Mouse (Mus musculus): ENCODE results near the gene Rpl22.
A peak's percentile ranks its signal among the peaks of the same experiment; 100 is the strongest.

Gene Rpl22

DNA sequence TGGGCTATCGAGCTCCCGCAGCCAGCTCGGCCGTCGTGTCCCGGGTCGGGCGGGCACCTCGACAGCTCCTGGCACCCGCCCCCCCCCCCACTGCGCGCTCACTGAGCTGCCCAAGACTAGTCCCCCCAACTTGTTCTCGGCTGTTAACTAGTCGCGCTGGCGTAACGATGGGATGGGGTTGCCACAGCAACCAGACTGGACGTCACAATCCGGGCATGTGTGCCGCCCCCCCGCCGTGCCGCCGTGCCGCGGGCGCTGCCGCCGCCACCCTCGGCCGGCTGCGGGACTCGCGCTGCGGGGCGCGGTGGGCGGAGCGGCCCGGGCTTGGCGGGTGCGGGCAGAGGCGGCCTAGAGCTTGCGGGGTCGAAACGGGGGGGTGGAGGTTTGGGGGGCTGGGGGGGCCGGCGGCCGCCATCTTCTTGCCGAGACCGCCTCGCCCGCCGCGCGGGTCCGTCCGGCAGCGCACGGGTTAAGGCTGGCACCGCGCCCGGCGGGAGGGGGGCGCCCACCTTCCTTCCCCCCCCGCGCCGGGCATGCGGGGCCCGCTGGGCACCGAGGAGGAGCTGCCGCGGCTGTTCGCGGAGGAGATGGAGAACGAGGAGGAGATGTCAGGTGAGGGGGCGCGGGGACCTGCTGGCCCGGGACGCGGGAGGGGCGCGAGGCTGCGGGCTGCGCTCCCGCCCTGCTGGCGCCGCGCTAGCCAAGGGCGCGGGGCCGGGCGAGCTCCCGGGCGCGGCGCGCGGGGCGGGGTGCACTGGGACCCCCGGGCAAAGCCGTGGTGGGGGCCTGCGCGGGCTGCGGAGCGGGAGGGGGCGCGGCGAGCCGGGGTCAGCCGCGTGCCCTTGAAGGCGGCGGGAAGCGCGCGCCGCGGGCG lies 13.1 kb downstream of the Rpl22 start, which contains the start of gene Chd5:
Chd5 (plus strand) TSS at position 233 of the 874 bp plus-strand sequence.
- DNase-seq (ENCODE audit: low read depth, low spot score): no peak

DNA sequence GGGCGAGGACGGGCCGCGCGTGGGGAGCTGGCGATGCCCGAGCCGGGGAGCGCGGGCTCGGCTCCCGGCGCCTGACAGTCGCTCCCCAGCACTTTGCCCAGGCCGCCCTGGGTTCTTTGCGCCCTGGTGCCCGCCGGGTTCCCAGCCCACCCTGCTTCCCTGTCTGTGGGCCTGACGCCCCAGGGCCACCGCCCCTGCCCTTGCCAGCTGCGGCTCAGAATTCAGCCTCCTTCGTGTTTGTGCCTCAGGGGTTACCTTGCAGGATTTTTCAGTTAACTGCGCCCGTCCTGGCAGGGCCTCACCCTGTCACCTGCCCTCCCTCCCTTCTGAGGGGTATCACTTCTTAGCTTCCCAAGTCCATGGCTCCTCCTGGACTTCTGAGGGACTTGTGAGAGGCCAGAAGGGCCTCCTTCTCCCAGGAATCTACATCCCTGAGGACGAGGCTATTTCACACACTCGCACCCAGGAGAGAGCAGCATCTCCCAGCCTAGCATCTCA lies 13.8 kb downstream of the Rpl22 start:
- no peak for DNase-seq (ENCODE audit: low read depth, low spot score)

DNA sequence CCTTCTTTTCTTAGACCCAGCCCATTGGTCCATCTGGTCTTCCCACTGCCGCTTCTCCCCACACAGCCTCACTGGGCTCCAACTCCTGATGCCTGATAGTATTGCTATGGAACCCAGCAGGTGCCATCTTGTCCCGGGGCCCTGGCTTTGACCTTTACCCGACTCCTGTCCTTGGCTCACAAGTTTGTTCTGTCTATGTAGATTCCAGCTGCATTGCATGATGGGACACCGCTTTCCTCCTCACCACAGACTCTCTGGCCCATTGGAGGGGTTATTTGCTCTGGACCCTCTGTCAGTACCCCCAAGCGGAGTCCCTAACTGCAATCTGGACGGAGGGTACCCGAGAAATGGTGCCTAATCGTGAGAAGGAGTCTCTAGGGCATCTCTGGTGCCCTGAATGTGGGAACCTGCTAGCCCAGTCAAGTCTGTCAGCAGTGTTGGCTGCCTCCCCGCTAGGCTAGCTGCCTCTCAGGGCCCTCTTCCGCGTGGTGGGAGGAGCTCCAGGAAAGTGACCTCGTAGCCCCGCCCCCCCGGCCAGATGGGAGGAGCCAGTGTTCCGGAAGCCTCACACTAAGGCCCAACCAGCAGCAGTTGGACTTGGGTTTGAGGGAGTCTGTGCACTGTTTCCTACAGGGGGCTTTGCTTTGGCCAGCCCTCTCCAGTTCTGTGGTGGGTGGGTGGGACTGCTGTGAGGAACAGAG lies 15.2 kb downstream of the Rpl22 start:
- no peak for DNase-seq (ENCODE audit: low read depth, low spot score)

DNA sequence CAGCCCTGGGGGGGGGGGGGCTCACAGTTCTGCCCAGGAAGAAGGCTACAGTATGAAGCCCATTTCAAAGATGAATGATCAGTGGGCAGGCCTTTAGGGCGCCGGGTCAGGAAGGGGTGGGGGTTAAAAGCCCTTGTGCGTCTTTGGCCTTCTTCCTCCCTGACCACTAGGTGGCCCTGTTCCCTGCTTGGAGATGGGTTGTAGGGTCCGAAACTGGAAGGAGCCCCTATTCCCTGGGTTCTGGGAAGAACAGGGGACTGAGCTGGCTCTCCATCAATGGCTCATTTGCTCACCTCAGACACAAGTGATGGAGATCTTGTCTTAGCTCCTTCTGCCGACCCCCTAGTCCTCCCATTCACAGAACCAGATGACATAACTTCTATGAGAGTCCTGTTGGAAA lies 17.8 kb downstream of the Rpl22 start:
- no peak for DNase-seq (ENCODE audit: low read depth, low spot score)

DNA sequence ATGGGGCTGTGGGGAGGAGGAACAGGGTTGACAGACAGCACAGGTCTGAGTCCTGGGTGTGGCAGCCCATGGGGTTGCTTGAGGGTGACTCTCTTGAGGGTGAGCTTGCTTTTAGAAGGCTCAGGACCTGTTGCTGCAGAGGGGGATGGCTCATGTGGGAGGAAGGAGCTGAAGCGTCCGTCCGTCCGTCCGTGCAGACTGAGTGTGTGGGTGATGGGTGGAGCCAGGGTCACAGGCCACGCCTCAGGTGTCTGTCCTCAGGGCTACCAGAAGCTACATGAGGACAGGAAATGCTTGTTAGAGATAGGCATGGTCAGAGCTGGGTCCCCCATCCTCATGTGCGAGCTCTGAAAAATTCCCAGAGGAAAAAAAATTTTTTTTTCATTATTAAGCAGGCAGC lies 19.1 kb downstream of the Rpl22 start:
- no peak for DNase-seq (ENCODE audit: low read depth, low spot score)

DNA sequence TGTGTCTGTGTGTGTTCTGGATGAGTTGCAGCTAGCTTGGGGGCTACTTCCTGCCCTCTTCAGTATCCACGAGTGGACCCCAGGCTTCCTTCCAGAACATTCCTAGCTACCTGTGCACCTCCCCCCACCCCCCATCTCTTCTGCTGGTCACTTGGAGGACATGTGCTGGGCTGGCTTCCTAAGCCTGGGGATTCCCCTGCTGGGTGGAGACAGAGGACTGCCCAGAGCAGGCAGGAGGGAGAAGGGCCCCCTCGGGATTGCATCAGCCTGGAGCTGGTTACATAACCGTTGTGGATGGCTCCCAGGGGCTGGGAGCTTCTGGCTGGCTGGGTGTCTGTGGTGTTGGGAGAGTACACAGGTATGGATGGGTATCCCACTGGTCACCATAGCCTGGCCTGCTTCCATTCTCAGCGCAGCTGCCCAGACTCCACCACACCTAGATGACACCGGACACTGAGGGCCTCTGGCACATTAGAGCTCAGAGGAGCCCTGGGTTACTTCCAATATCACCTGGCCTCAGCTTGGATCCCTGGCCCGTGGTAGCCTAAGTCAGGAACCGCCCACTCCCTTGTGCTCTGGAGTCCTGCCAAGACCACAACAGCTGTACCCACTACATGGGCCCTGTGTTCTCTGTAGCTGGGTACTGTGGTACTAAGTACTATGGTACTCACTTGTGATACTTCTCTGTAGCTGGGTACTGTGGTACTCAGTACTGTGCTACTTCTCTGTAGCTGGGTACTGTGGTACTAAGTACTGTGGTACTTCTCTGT lies 19.8 kb downstream of the Rpl22 start:
- DNase-seq (ENCODE audit: low read depth, low spot score): peak; percentile 45

DNA sequence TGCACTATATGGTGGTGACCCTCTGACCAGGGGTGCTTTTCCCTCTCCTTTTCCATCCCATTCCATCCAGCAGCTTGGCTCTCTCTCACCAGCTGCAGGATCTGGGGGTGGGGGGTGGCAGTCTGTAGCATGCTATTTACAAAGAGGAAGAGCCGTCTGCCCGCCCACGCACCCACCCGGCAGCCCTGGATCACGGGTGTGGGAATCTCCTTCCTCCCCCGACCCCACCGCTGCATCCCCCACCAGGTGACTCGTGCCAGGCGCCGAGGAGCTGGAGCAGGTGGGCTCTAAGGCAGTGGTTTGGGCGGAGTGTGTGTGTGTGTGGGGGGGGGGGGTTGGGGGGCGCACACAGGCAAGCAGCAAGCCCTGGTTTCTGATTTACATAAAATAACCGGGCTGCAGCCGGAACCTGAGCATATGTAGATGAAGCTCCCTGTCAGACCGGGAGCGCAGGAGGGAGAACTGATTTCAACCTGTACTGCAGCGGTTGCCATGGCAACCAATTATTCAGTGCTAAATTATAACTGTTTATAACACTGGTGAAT lies 24.4 kb downstream of the Rpl22 start:
- DNase-seq (ENCODE audit: low read depth, low spot score): no peak

DNA sequence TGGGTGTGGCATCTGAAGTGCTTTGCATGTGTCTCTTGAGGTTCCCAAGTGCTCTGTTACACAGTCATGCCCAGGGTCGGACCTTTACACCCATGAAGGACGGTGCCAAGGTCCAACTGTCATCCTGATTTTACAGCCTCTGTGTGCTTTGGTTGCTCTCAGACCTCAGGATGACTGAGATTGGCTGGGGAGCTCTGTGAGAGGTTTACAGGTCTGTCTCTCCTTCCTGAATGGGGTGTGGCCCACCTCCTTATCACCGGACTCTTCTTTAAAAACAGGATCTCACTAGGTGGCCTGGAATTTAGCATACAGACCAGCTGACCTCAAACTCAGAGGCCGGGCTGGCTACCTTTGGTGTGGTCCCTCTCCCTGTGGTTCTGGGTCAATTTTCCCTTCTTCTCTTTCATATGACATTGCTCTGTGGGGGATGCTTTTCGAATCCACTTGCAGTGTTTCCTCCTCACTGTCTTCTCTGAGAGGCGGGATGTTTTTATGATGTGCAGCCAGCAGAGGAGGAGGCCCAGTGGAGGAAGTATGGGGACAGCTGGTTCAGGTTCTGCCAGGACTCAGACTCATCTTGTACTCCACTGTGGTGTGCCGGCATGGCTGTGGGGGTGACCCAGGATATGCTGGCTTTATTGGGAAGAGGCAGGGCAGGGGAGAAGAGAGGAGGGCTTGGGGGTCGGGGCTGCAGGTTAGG lies 25.3 kb downstream of the Rpl22 start:
- no peak for DNase-seq (ENCODE audit: low read depth, low spot score)

DNA sequence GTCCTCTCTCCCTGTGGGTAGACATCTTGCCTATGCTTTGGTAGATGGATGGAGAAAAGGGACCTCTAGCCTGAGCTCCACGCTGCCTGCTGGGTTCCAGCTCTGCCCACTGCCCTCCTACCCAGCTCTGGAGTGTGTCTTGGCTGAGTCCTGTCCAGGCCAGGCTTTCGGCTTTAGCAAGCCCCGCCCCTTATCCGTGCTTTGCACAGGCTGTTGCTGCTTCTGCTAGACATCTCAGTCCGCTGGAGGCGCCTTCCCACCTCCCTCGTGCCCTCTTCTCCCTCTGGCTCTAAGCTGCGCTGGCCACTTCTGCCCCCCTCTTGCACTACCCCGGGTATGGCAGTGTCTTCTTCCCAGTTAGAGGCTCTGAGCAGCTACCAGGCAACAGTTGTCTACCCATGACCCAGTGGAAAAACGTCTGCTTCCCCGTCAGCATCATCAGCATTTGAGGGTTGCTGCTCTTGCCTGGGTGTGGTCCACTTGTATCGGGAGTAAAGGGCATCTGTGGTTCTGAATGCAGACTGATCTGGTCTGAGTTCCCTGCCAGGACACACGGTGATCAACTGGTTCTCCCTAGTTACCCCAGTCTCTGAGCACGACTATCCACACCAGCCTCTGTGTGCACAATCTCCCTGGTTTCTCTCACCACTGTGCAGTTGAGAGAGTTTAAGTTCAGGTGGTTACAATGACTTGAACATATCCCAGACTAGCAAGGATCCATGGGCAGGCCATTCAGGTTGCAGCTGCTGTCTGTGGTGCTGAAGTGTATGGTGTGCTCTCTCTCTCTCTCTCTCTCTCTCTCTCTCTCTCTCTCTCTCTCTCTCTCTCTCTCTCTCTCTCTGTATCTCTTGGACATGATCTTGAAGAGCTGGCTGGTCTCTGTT lies 26.1 kb downstream of the Rpl22 start:
- DNase-seq (ENCODE audit: low read depth, low spot score): no peak

DNA sequence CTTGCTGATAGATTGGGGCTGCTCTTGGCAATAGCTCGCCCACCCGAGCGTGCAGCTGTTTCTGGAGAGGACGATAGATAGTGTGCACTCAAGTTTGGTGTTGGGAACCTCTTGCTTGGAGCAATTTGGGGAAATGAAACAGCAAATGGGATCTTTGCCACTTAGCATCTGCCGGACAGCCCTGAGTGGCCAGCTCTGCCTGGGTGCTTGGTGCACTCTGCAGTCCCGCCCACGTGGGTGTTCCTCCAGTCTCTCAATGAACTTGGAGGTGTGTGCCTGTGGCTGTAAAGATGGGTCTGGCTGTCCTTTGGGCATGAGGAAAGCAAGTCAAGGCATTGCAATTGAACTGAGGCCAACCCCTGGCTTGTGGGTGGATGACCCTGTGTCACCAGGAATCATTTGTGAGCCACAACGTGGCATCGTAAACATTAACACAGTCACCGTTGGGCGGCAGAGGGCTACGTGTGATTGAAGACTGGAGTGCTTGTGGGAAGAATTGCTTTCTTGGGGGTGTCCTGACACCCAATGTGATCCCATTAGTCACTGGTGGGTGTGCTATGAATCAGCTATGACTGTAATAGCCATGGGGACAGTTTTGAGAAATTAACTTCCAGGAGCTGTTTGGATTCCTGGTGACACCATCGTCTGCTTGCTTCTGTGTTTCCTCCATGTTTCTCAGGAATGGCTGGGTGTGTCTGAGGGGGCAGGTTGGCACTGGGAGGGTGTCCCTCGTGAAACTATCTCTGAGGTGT lies 28.5 kb downstream of the Rpl22 start:
- no peak for DNase-seq (ENCODE audit: low read depth, low spot score)

DNA sequence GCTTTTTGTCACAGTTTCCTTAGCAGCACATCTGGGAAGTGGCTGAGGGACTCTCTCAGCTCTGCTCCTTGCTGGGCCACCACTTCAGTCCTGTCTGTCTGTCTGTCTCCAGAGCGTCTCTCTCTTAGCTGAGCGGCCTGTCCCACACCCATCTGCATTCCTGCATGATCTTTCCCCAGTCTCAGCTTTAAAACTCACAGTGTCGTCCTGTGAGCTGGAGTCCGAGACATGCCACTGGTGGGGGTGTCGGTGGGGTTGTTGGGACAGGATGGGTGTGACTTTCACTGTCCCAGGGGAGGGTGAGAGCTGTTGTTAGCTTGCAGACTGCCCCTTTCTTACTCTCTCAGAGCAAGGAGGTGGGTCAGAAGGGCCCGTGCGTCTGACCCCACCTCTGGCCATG lies 30.1 kb downstream of the Rpl22 start:
- no peak for DNase-seq (ENCODE audit: low read depth, low spot score)

DNA sequence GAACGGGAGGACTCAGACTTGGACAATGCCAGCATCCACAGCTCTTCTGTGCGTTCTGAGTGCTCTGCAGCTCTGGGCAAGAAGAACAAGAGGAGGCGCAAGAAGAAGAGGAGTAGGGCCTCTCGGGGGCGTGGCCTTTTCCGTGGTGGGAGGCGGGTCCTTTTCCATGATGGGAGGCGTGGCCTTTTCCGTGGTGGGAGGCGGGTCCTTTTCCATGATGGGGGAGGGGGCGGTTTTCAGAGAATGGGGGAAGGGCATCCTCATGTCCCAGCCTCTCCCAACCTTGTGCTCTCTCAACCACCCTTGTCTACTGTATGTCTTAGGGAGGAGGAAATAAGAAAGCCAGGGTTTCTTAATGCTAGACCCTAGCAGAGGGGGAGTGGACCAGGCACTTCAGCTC lies 34.2 kb downstream of the Rpl22 start:
- no peak for DNase-seq (ENCODE audit: low read depth, low spot score)

DNA sequence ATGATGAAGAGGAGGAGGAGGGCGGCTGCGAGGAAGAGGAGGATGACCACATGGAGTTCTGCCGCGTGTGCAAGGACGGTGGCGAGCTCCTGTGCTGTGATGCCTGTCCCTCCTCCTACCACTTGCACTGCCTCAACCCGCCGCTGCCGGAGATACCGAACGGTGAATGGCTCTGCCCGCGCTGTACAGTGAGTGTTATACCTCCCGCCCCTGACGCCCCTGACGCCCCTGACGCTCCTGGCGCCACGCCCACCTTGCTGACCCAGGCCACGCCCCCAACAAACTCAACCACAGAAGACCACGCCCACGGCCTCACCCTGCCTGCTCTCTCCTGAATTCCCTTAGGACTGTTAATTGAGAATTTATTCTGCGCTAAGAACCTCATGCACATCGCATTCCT lies 35.3 kb downstream of the Rpl22 start:
- DNase-seq (ENCODE audit: low read depth, low spot score): no peak

DNA sequence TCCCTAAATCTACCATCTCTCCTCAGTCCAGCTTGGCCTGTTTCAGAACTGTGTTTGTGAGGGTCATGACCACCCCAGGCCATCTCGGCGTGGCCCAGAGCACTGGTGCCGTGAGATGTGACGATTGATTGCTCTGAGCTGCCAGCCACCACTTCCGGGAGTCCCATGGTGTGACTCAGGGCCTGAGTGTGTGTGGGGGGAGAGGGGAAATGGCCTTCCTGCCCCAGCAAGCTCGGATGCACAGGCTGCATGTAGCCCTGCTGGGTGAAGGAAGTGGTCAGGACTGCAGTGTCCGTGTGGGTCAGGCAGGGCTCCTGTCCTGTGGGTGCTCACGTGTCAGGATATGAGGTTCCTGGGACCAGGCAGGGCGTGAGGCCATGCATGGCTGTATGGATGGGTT lies 36.6 kb downstream of the Rpl22 start:
- no peak for DNase-seq (ENCODE audit: low read depth, low spot score)

DNA sequence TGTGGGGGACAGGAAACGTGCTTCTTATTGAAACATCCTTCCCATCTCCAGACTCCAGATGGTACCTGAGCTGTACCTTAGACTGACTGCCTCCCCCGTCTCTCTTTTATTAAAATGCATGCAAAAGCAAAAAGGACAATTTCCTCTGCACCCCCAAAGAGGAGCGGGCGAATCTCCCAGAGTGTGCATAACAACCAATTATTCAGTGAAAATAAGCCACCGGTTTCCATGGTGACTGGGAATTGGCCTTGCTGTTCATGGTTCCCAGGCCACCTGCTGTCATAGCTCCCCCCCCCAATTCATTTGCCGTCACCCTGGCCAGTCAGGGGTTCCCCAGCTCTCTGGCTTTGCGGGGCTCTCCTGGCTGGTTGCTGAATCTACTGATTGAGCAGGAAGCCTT lies 39.7 kb downstream of the Rpl22 start:
- DNase-seq (ENCODE audit: low read depth, low spot score): no peak

DNA sequence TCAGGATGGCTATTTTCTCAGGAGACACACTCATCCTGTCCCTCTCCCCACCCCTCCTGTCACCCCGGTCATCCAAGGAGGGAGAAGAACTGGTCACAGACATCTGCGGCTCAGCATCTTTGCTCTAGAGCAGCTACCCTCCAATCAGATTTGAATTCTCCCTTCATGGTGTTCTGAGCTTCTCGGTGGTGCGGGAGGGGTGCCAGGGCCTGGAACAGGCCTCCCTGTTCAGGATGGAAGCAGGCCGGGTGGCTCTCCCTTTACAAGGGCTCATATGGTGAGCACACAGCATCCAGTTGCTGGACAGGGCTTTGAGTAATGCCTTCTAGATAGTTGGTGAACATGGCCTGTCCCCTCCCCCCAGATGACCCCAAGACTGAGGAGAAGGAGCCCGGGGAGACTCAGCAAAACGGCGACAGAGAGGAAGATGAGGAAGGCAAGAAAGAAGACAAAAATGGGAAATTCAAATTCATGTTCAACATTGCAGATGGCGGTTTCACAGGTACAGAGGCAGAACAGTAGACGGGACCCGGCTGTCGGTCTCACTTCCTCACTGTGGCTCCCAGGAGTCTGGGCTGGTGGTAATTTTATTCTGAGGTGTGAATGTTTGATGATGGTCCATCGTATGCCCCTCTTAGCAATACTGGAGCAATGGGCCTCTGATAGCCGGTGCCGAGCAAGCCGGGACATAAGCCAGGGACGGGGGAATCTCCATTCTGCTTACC lies 57.1 kb downstream of the Rpl22 start:
- DNase-seq (ENCODE audit: low read depth, low spot score): no peak
